Mouse (Mus musculus): ENCODE results near the gene Runx2.

Gene Runx2

DNA sequence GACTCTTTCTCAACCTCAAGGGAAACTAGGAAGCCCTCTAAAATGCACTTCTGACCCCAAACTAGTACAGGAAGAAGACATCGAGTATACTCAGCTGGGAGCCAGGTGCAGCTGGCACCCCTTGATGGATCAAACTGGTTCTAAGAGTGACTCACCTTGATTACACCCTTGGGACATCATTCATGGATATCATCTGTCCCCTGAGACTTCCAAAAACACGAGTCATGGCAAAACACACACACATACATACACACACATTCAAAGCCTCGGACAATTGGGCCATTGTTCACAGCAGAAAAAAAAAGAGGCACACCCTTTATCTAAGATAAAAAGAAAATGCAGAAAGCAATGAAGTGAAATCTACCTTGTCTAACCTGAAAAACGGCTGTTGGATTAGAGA, 266.7 kb downstream of the Runx2 start:
- DNase-seq (ENCODE audit: low read depth in 1 of 2, low spot score in 2 of 2) = no peak

- no peak for DNase-seq (ENCODE audit: low read depth in 1 of 2, low spot score in 2 of 2)
Observed at GRCm38 (mm10) chr17:44546801-44547200, 267.8 kb downstream of the Runx2 start.

DNA sequence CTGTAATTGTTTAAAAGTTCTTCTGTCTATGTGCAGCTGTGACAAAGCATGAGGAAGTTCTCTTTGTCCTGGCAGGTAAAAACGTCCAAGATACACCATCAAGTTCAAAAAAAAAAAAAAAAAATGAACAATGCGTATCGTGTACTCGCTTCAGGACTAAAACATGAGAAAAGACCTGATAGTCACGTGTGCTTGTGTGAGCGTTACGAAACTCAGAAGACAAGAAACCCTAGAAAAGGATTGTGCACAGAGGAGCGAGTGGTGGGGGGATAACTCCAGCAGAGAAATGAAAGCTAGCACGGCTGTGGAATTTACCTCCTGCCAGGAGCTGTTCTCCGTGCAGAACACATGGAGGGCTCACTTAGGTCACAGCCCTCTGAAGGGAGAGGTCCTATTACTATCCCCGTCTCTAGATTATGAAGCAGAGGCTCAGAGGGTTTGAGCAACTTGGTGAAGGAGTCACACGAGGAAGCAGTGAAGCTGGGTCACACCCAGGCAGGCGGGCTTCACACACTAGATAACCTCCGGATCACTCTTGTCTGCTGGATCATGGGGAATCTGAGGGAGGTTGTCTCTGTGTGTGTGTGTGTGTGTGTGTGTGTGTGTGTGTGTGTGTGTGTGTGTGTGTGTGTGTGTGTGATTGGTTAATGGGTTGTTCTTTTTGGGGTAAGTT, 269.3 kb downstream of the Runx2 start:
- DNase-seq (ENCODE audit: low read depth in 1 of 2, low spot score in 2 of 2) = no peak

DNA sequence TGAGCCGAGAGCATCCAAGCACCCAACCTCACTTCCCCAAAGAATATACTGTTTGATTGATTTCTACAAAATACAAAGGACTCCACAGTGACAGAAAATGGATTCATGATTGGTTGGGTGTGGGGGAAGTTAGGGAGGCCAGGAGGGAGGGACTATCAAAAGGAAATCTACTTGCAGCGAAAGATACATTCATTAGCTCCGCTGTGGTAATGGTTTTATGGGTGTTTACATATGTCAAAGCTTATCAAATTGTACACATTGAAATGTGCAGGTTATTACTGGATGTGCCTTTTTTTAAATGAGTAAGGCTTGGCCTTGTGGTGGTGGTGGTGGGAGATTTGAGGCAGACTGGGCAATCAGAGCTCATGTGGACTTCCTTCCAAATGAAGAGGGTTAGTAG, 271.9 kb downstream of the Runx2 start:
- no peak for DNase-seq (ENCODE audit: low read depth in 1 of 2, low spot score in 2 of 2)

DNA sequence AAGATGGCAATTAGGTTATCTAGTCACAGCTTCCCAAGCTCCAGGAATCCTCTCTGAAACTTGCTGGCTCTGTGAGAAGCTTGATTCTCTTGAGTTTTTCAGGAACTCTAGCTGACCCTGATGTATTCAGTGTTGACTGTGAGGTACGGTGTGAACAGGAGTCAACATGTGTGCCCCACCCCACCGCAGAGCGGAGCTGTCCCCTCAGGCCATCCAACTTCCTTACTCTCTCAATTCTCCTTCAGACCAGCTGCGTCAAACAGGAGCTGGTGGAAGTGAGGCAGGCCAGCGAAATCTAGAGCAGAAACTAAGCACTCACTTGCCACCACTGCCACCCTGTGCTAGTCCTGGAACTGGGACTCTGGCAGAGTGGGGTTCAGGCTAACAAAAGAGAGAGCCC, 273.9 kb downstream of the Runx2 start:
- no peak for DNase-seq (ENCODE audit: low read depth in 1 of 2, low spot score in 2 of 2)

- no peak for DNase-seq (ENCODE audit: low read depth in 1 of 2, low spot score in 2 of 2)
Observed at GRCm38 (mm10) chr17:44538921-44539320, 275.7 kb downstream of the Runx2 start.

DNA sequence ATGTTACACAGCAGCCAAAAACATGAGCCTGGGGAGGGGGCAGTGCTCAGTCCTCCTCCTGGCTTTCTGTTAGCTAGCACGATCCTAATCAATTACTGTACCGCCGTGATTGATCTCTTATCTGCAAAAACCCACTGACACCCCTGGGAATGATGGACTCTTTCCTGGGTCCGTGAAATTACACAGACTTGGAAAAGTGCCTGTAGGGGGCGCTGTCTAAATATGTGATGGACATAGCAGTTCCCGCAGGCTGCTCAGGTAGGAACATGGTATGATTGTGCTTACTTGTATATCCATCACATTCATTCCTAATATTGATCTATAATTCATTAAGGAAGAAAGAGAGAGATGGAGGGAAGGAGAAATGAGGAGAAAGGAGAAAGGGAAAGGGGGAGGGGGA, 284.6 kb downstream of the Runx2 start:
- DNase-seq (ENCODE audit: low read depth in 1 of 2, low spot score in 2 of 2) = no peak

- no peak for DNase-seq (ENCODE audit: low read depth in 1 of 2, low spot score in 2 of 2)
Observed at GRCm38 (mm10) chr17:44528617-44529016, 286.0 kb downstream of the Runx2 start.

GRCm38 (mm10) chr17:44524146-44524545, 290.5 kb downstream of the Runx2 start:
- DNase-seq (ENCODE audit: low read depth in 1 of 2, low spot score in 2 of 2) = no peak

GRCm38 (mm10) chr17:44522906-44523305, 291.7 kb downstream of the Runx2 start:
- DNase-seq (ENCODE audit: low read depth in 1 of 2, low spot score in 2 of 2) = no peak

DNA sequence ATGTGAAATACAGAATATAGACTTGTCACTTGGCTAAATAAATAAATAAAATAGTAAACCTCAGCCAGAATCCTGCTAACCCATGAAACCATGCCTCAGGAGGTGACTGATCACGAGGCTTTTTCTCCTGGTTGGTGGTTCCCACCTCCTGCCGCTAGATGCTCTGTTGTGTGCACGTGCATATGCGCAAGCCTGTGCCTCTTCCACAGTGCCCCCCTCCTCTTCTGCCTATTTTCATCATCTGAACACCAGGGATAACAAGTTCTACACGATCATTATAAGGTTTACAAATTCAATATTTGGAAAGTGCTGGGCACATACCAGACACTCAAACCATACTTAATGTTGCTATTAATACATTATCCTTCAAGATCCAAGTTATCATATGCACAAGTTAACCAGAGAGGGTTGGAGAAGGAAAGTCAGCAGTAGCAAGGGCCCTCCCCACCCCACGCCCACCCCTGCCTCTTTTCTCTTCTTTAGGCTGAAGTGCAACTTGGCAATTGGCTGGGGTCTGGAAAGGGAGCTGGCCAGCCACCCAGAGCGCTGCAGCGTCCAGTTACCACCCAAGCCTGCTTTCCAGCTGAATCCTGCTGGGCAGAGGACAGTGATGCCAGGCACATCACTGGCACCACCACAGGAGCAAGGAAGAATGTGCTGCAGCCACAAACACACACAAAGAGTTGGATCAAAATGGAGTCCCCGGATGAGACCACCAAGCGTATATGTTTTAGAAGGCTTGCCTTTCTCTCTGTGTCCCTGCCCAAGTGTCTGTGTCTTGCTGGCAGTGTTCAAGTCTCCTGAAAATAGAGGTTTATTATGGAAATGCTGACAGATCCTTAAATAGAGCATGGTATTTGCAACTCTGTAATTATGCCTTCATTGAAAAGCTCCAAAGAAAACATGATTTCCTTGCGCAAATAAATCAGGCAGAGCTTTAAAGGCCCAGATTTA, 294.2 kb downstream of the Runx2 start:
- DNase-seq (ENCODE audit: low read depth in 1 of 2, low spot score in 2 of 2) = no peak

GRCm38 (mm10) chr17:44519356-44519755, 295.2 kb downstream of the Runx2 start:
- no peak for DNase-seq (ENCODE audit: low read depth in 1 of 2, low spot score in 2 of 2)

GRCm38 (mm10) chr17:44518156-44518555, 296.4 kb downstream of the Runx2 start:
- DNase-seq (ENCODE audit: low read depth in 1 of 2, low spot score in 2 of 2) = no peak

- DNase-seq (ENCODE audit: low read depth in 1 of 2, low spot score in 2 of 2) = no peak
Observed at GRCm38 (mm10) chr17:44508198-44508715, 306.3 kb downstream of the Runx2 start.

DNA sequence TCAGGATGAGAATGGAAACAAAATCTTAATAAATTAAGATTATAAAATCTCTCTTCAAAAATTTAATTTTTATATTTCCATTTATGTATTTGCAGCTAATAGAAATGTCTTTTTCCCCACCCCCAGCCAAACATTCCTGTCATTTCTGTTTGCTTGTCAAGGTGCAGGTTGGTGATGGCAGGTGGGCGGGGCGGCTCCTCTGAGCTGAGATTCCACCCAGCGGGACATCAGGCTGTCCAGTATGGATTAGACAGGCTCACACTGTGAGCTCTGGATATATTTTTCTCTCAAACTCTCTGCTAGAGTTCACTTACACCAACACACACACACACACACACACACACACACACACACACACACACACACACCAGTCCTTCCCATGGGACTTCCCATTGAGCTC, 306.9 kb downstream of the Runx2 start:
- DNase-seq (ENCODE audit: low read depth in 1 of 2, low spot score in 2 of 2) = no peak

- no peak for DNase-seq (ENCODE audit: low read depth in 1 of 2, low spot score in 2 of 2)
Observed at GRCm38 (mm10) chr17:44506524-44506923, 308.1 kb downstream of the Runx2 start.

DNA sequence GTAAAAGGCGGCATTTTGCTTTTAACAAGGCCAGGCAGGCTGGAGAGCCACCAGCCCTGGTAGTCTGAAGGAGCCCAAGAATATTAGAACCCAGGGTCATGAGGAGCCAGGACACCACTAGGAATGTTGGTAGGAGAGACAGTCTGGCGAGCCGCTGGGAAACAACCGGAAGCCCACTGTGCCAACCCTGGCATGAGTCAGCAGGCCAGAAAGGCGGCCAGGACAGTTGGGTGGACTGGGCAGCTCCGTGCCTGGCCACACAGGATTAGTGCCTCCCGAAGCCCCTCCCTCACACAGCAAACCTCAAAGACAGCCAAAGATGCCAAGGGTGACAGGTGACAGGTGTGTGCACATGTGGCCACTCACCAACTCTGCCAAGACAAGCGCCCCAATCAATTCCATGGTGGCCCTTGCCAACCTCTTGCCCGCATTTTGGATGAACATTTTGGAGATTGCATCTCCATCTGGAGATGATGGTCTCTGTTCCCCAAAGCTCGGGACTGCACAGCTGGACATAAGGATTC, 309.7 kb downstream of the Runx2 start:
- no peak for DNase-seq (ENCODE audit: low read depth in 1 of 2, low spot score in 2 of 2)

GRCm38 (mm10) chr17:44502176-44502575, 312.4 kb downstream of the Runx2 start:
- DNase-seq (ENCODE audit: low read depth in 1 of 2, low spot score in 2 of 2) = no peak

DNA sequence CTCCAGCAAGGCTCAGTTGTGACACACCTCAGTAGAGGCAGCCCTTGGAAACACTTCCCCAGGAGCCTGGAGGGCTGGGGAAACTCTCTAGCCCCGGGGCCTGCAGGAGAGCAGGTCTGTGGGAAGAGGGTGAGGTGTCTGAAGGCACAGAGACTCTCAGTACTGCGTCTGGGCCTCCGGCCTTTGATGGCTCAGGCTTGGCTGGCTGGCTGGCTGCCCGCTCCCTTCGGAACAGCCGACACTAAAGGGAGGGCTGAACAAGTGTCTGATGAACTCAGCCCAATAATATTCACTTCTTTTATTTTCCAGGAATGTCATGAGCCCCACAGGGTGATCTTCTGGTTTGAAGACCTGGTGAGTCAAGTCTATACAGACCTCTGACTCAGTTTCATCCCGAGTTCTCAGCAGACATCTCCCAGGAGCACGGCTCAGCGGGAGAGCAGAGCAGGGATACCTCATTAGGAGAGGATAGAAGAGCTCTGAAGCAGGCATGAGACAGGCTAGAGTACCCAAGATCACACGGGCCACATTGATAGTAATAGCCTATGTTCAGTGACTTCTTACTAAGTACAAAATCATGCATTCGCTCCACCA, 314.2 kb downstream of the Runx2 start:
- no peak for DNase-seq (ENCODE audit: low read depth in 1 of 2, low spot score in 2 of 2)

- DNase-seq (ENCODE audit: low read depth in 1 of 2, low spot score in 2 of 2) = no peak
Observed at GRCm38 (mm10) chr17:44490164-44490794, 324.3 kb downstream of the Runx2 start.

GRCm38 (mm10) chr17:44489346-44489745, 325.3 kb downstream of the Runx2 start:
- DNase-seq (ENCODE audit: low read depth in 1 of 2, low spot score in 2 of 2) = no peak
